Mouse (Mus musculus) embryonic facial prominence, embryonic 15.5 days (tissue): ENCODE data around the gene Pou6f2. TPM values are rescaled to one million over a fixed set of nuclear protein-coding genes. Genes with fewer than 3 reads are reported as not detected.

Source experiments
- ATAC-seq: fragments of 200-750 bp; cut with Nextera tagmentation; 2 replicates; pipeline ENCODE4 v1.8.0; 2017; ENCODE audit warnings: low read depth, moderate TSS enrichment; ENCODE audit not compliant: insufficient number of reproducible peaks, low FRiP score, low TSS enrichment
- H3K27ac ChIP-seq: fragments of 300-500 bp; sonication (generic); replicated peaks from 2 replicates; pipeline ENCODE4 v1.5.1; 2015; ENCODE audit warnings: mild to moderate bottlenecking, inconsistent platforms
- H3K27me3 ChIP-seq: fragments of 300-500 bp; sonication (generic); 2 replicates; pipeline ENCODE4 v1.6.1; 2015; ENCODE audit warnings: inconsistent platforms
- H3K36me3 ChIP-seq: fragments of 300-500 bp; sonication (generic); 2 replicates; pipeline ENCODE4 v1.6.1; 2015; ENCODE audit warnings: mild to moderate bottlenecking, inconsistent platforms
- H3K4me1 ChIP-seq: fragments of 300-500 bp; sonication (generic); 2 replicates; pipeline ENCODE4 v1.6.1; 2015; ENCODE audit warnings: inconsistent platforms
- H3K4me2 ChIP-seq: fragments of 300-500 bp; sonication (generic); replicated peaks from 2 replicates; pipeline ENCODE4 v1.6.1; 2015; ENCODE audit warnings: mild to moderate bottlenecking, inconsistent platforms
- H3K4me3 ChIP-seq: fragments of 300-500 bp; sonication (generic); replicated peaks from 2 replicates; pipeline ENCODE4 v1.5.1; 2015; ENCODE audit warnings: mild to moderate bottlenecking, inconsistent platforms
- H3K9ac ChIP-seq: fragments of 300-500 bp; sonication (generic); 2 replicates; pipeline ENCODE4 v1.6.1; 2015; ENCODE audit warnings: inconsistent platforms
- H3K9me3 ChIP-seq: fragments of 300-500 bp; sonication (generic); replicated peaks from 2 replicates; pipeline ENCODE4 v1.6.1; 2016; ENCODE audit warnings: inconsistent platforms
- WGBS: fragments of 180-500 bp; shearing (Covaris S2); methylation state at CpG from one replicate; pipeline ENCODE4 v1.1.7; 2015; 5-methylcytosine and 5-hydroxymethylcytosine counted together
- polyA plus RNA-seq: library from polyadenylated mRNA; unstranded; fragments of >200 nt; fragmentation: Nextera tagmentation; extraction: Ambion mirVana; gene quantifications from 2 replicates; pipeline ENCODE4 v1.2.1, GENCODE M21; 2015

Gene Pou6f2
- polyA plus RNA-seq, 1 experiment from 2014 or later: 0.36 TPM

- Histone ChIP-seq H3K4me1 (peaks cover 5% of the 10 kb centered on the region), H3K36me3 (no peaks in the 10 kb centered on the region), H3K27ac (no peak overlapping the region), H3K4me2 (no peak overlapping the region), H3K27me3 (no peaks in the 10 kb centered on the region), H3K9ac (no peak overlapping the region), H3K4me3 (no peak overlapping the region), H3K9me3 (no peaks in the 10 kb centered on the region)
- WGBS: 81% methylated on average over 11 of the region's 11 CpGs
- ATAC-seq: no peak
Measured at GRCm38 (mm10) chr13:18128826-18129225, 268.7 kb downstream of the Pou6f2 start.

GRCm38 (mm10) chr13:18128053-18128452, 269.4 kb downstream of the Pou6f2 start:
- Histone ChIP-seq H3K36me3 (no peaks in the 10 kb centered on the region), H3K4me3 (no peak overlapping the region), H3K27me3 (no peaks in the 10 kb centered on the region), H3K4me1 (peaks cover 5% of the 10 kb centered on the region), H3K9ac (no peak overlapping the region), H3K27ac (no peak overlapping the region), H3K9me3 (no peaks in the 10 kb centered on the region), H3K4me2 (no peak overlapping the region)
- ATAC-seq: no peak
- 32% methylated on average over 4 of the region's 4 CpGs for WGBS

GRCm38 (mm10) chr13:18126111-18126510, 271.4 kb downstream of the Pou6f2 start:
- 69% methylated on average over 2 of the region's 2 CpGs for WGBS

GRCm38 (mm10) chr13:18125226-18126000, 272.1 kb downstream of the Pou6f2 start:
- H3K27ac ChIP-seq: no peak overlapping the region
- H3K4me2 ChIP-seq: peak overlapping the region; percentile 27
- H3K9ac ChIP-seq: no peak overlapping the region
- H3K9me3 ChIP-seq: no peaks in the 10 kb centered on the region
- H3K36me3 ChIP-seq: no peaks in the 10 kb centered on the region
- 42% methylated on average over 15 of the region's 15 CpGs for WGBS
- no peaks in the 10 kb centered on the region for H3K27me3 ChIP-seq
- ATAC-seq: no peak
- peaks cover 5% of the 10 kb centered on the region for H3K4me1 ChIP-seq
- no peak overlapping the region for H3K4me3 ChIP-seq

More at GRCm38 (mm10) chr13:18126111-18126510, 271.4 kb downstream of the Pou6f2 start:
- no peak for ATAC-seq
- H3K4me3 ChIP-seq: no peak overlapping the region
- H3K27ac ChIP-seq: no peak overlapping the region
- H3K4me1 ChIP-seq: peaks cover 5% of the 10 kb centered on the region
- no peak overlapping the region for H3K4me2 ChIP-seq
- no peaks in the 10 kb centered on the region for H3K36me3 ChIP-seq
- H3K9me3 ChIP-seq: no peaks in the 10 kb centered on the region
- no peaks in the 10 kb centered on the region for H3K27me3 ChIP-seq
- H3K9ac ChIP-seq: no peak overlapping the region

- Histone ChIP-seq H3K4me3 (peak overlapping the region; percentile 31; the same call in 1 of the 2 replicates), H3K9me3 (no peaks in the 10 kb centered on the region), H3K9ac (no peak overlapping the region), H3K4me2 (peak overlapping the region; percentile 37), H3K36me3 (no peaks in the 10 kb centered on the region), H3K4me1 (peaks cover 5% of the 10 kb centered on the region), H3K27ac (no peak overlapping the region), H3K27me3 (no peaks in the 10 kb centered on the region)
- ATAC-seq: no peak
- WGBS: 20% methylated on average over 13 of the region's 13 CpGs
Measured at GRCm38 (mm10) chr13:18124368-18124767, 273.1 kb downstream of the Pou6f2 start.

- no peak overlapping the region for H3K4me3 ChIP-seq
- H3K9ac ChIP-seq: no peak overlapping the region
- no peak overlapping the region for H3K4me2 ChIP-seq
- H3K27ac ChIP-seq: no peak overlapping the region
- H3K36me3 ChIP-seq: no peaks in the 10 kb centered on the region
- H3K9me3 ChIP-seq: no peaks in the 10 kb centered on the region
- H3K27me3 ChIP-seq: no peaks in the 10 kb centered on the region
- no peak for ATAC-seq
- 83% methylated on average over 2 of the region's 2 CpGs for WGBS
- peaks cover 5% of the 10 kb centered on the region for H3K4me1 ChIP-seq
Measured at GRCm38 (mm10) chr13:18120406-18120805, 277.1 kb downstream of the Pou6f2 start.

GRCm38 (mm10) chr13:18081443-18082119, 315.9 kb downstream of the Pou6f2 start:
- no peaks in the 10 kb centered on the region for H3K36me3 ChIP-seq
- ATAC-seq: no peak
- WGBS: 71% methylated on average over 10 of the region's 10 CpGs
- H3K4me3 ChIP-seq: no peak overlapping the region
- H3K4me2 ChIP-seq: no peak overlapping the region
- H3K27ac ChIP-seq: no peak overlapping the region
- H3K9me3 ChIP-seq: no peaks in the 10 kb centered on the region
- H3K27me3 ChIP-seq: no peaks in the 10 kb centered on the region
- no peaks in the 10 kb centered on the region for H3K4me1 ChIP-seq
- H3K9ac ChIP-seq: no peak overlapping the region
